ENCODE assay signal across 8 mouse cellular contexts in genomic region chr4:120747941-120748866, GRCm38 (mm10). TPM values are rescaled to one million over a fixed set of nuclear protein-coding genes. Genes with fewer than 3 reads are reported as not detected.
DNase-seq lines count a peak whose midpoint lies in the region; ATAC-seq and TF ChIP-seq lines count a peak whose summit lies in the region.

Gene Kcnq4 (minus strand): TSS chr4:120748612.

- peak within 1 kb of the TSS; percentile 100 for H3K4me2 ChIP-seq in kidney, postnatal 0 days (ENCODE audit: low read length)
- H3K4me2 ChIP-seq in embryonic facial prominence, embryonic 14.5 days (ENCODE audit: low read depth, low read length): peak within 1 kb of the TSS; percentile 100
- H3K4me2 ChIP-seq in intestine, embryonic 14.5 days (ENCODE audit: low read length): peak within 1 kb of the TSS; percentile 99
- H3K4me2 ChIP-seq in neural tube, embryonic 12.5 days (replicated peaks): peak within 1 kb of the TSS; percentile 100

- WGBS in kidney, postnatal 0 days: 7% methylated on average over 42 of the region's 42 CpGs
- WGBS in embryonic facial prominence, embryonic 14.5 days: 4% methylated on average over 33 of the region's 42 CpGs
- WGBS in intestine, embryonic 14.5 days: 2% methylated on average over 42 of the region's 42 CpGs
- 1% methylated on average over 42 of the region's 42 CpGs for WGBS in neural tube, embryonic 12.5 days

- no peak within 1 kb of the TSS for H3K27ac ChIP-seq in kidney, postnatal 0 days
- H3K27ac ChIP-seq in embryonic facial prominence, embryonic 14.5 days (replicated peaks; ENCODE audit: low read depth, low read length): no peak within 1 kb of the TSS
- H3K27ac ChIP-seq in intestine, embryonic 14.5 days (ENCODE audit: low read depth): no peak within 1 kb of the TSS
- no peak within 1 kb of the TSS for H3K27ac ChIP-seq in neural tube, embryonic 12.5 days

- no peak for DNase-seq in kidney, postnatal 0 days (ENCODE audit: low spot score)
- DNase-seq in kidney, adult 11 months: no peak
- no peak for DNase-seq in embryonic facial prominence, embryonic 14.5 days (ENCODE audit: low spot score)
- DNase-seq in intestine, embryonic 14.5 days (ENCODE audit: low spot score): peak; percentile 61
- no peak for DNase-seq in T-cell, adult 2 months (ENCODE audit: low spot score)
- no peak for DNase-seq in layer of hippocampus, postnatal 10 days (ENCODE audit: low spot score in 2 of 2)
- no peak for DNase-seq in kidney, postnatal 4 days

- no peaks in the 10 kb centered on the region for H3K36me3 ChIP-seq in kidney, postnatal 0 days (ENCODE audit: insufficient read depth, low read length)
- no peaks in the 10 kb centered on the region for H3K36me3 ChIP-seq in embryonic facial prominence, embryonic 14.5 days (ENCODE audit: control insufficient read depth, insufficient read depth, low read length)
- no peaks in the 10 kb centered on the region for H3K36me3 ChIP-seq in intestine, embryonic 14.5 days (ENCODE audit: control insufficient read depth, insufficient read depth, low read length)
- H3K36me3 ChIP-seq in neural tube, embryonic 12.5 days: no peaks in the 10 kb centered on the region

- peak within 1 kb of the TSS; percentile 57 for H3K9ac ChIP-seq in kidney, postnatal 0 days (ENCODE audit: low read depth, low read length)
- H3K9ac ChIP-seq in embryonic facial prominence, embryonic 14.5 days (ENCODE audit: low read depth, low read length): peak within 1 kb of the TSS; percentile 65; the same call in 1 of the 2 replicates
- peak within 1 kb of the TSS; percentile 40 for H3K9ac ChIP-seq in intestine, embryonic 14.5 days (ENCODE audit: low read length)
- H3K9ac ChIP-seq in neural tube, embryonic 12.5 days: peak within 1 kb of the TSS; percentile 75

- H3K27me3 ChIP-seq in kidney, postnatal 0 days (ENCODE audit: insufficient read depth, low read length): peaks cover 29% of the 10 kb centered on the region
- H3K27me3 ChIP-seq in embryonic facial prominence, embryonic 14.5 days (replicated peaks; ENCODE audit: control insufficient read depth, insufficient read depth, low read length): peaks cover 58% of the 10 kb centered on the region
- H3K27me3 ChIP-seq in intestine, embryonic 14.5 days (replicated peaks; ENCODE audit: control insufficient read depth, insufficient read depth, low read length): peaks cover 55% of the 10 kb centered on the region
- H3K27me3 ChIP-seq in neural tube, embryonic 12.5 days (replicated peaks): peaks cover 63% of the 10 kb centered on the region

- peaks cover 7% of the 10 kb centered on the region; the same call in 1 of the 2 replicates for H3K4me1 ChIP-seq in kidney, postnatal 0 days (replicated peaks; ENCODE audit: insufficient read depth, low read length)
- H3K4me1 ChIP-seq in embryonic facial prominence, embryonic 14.5 days (ENCODE audit: control insufficient read depth, insufficient read depth, low read length): peaks cover 3% of the 10 kb centered on the region; the same call in 1 of the 2 replicates
- H3K4me1 ChIP-seq in intestine, embryonic 14.5 days (replicated peaks; ENCODE audit: control insufficient read depth, insufficient read depth, low read length): no peaks in the 10 kb centered on the region
- peaks cover 31% of the 10 kb centered on the region for H3K4me1 ChIP-seq in neural tube, embryonic 12.5 days

- TF ChIP-seq CTCF in kidney, postnatal 0 days (IDR thresholded peaks at IDR 0.05; ENCODE audit: low read depth): no peak

- ATAC-seq in kidney, postnatal 0 days (replicated peaks; ENCODE audit: low FRiP score, low read depth): no peak
- no peak for ATAC-seq in embryonic facial prominence, embryonic 14.5 days (ENCODE audit: low read depth)
- no peak for ATAC-seq in intestine, embryonic 14.5 days (replicated peaks; ENCODE audit: low FRiP score, low TSS enrichment, low read depth)
- 0 out of 2 replicates have a peak, but pooled peaks have one; percentile 1 for ATAC-seq in neural tube, embryonic 12.5 days (ENCODE audit: low FRiP score, low read depth)

- H3K4me3 ChIP-seq in kidney, postnatal 0 days (replicated peaks; ENCODE audit: low read depth, low read length): peak within 1 kb of the TSS; percentile 69
- H3K4me3 ChIP-seq in embryonic facial prominence, embryonic 14.5 days (ENCODE audit: low read depth, low read length): peak within 1 kb of the TSS; percentile 73
- H3K4me3 ChIP-seq in intestine, embryonic 14.5 days (ENCODE audit: low read depth, low read length): peak within 1 kb of the TSS; percentile 60
- H3K4me3 ChIP-seq in neural tube, embryonic 12.5 days: peak within 1 kb of the TSS; percentile 68

- no peaks in the 10 kb centered on the region for H3K9me3 ChIP-seq in kidney, postnatal 0 days (replicated peaks; ENCODE audit: low read length)
- H3K9me3 ChIP-seq in embryonic facial prominence, embryonic 14.5 days (ENCODE audit: control insufficient read depth, low read length): no peaks in the 10 kb centered on the region
- H3K9me3 ChIP-seq in intestine, embryonic 14.5 days (ENCODE audit: control insufficient read depth, low read length): no peaks in the 10 kb centered on the region
- no peaks in the 10 kb centered on the region for H3K9me3 ChIP-seq in neural tube, embryonic 12.5 days

RNA-seq across cellular contexts. Expression of gene Kcnq4, which starts in this region (rescaled TPM):
- polyA plus RNA-seq in kidney, postnatal 0 days (2015; fragmentation: Nextera tagmentation; extraction: Ambion mirVana): 0.52 and 0.67 TPM in 2 replicates
- 3.2 and 3.9 TPM in 2 replicates for polyA plus RNA-seq in embryonic facial prominence, embryonic 14.5 days (2014; fragmentation: Nextera tagmentation; extraction: Ambion mirVana)
- polyA plus RNA-seq in intestine, embryonic 14.5 days (2014; fragmentation: Nextera tagmentation; extraction: Ambion mirVana): 2.1 and 2.7 TPM in 2 replicates
- 4.2 and 5.0 TPM in 2 replicates for polyA plus RNA-seq in neural tube, embryonic 12.5 days (2016; fragmentation: Nextera tagmentation; extraction: Ambion mirVana)
- total RNA-seq in layer of hippocampus, postnatal 10 days (2021): 1 to 10 TPM; 8.8 TPM
